Mouse (Mus musculus) intestine, embryonic 15.5 days (tissue): ENCODE results near the gene Golm1. TPM values are rescaled to one million over a fixed set of nuclear protein-coding genes. Genes with fewer than 3 reads are reported as not detected.

Source experiments
- ATAC-seq: fragments of 200-750 bp; cut with Nextera tagmentation; 2 replicates; pipeline ENCODE4 v1.8.0; 2017; ENCODE audit warnings: moderate TSS enrichment, moderate library complexity
- H3K27ac ChIP-seq: fragments of 300-500 bp; sonication (generic); 2 replicates; pipeline ENCODE4 v1.5.1; 2015; ENCODE audit warnings: mild to moderate bottlenecking, inconsistent platforms
- H3K27me3 ChIP-seq: fragments of 300-500 bp; sonication (generic); replicated peaks from 2 replicates; pipeline ENCODE4 v1.6.1; 2015; ENCODE audit warnings: inconsistent platforms
- H3K36me3 ChIP-seq: fragments of 300-500 bp; sonication (generic); 2 replicates; pipeline ENCODE4 v1.6.1; 2015; ENCODE audit warnings: inconsistent platforms
- H3K4me1 ChIP-seq: fragments of 300-500 bp; sonication (generic); replicated peaks from 2 replicates; pipeline ENCODE4 v1.6.1; 2015; ENCODE audit warnings: inconsistent platforms
- H3K4me2 ChIP-seq: fragments of 300-500 bp; sonication (generic); replicated peaks from 2 replicates; pipeline ENCODE4 v1.6.1; 2015; ENCODE audit warnings: mild to moderate bottlenecking, inconsistent platforms
- H3K4me3 ChIP-seq: fragments of 300-500 bp; sonication (generic); replicated peaks from 2 replicates; pipeline ENCODE4 v1.5.1; 2015; ENCODE audit warnings: inconsistent platforms
- H3K9ac ChIP-seq: fragments of 300-500 bp; sonication (generic); 2 replicates; pipeline ENCODE4 v1.6.1; 2015; ENCODE audit warnings: inconsistent platforms
- H3K9me3 ChIP-seq: fragments of 300-500 bp; sonication (generic); 2 replicates; pipeline ENCODE4 v1.6.1; 2016; ENCODE audit warnings: inconsistent platforms
- WGBS: fragments of 180-500 bp; shearing (Covaris S2); methylation state at CpG from one replicate; pipeline ENCODE4 v1.1.7; 2015; 5-methylcytosine and 5-hydroxymethylcytosine counted together
- polyA plus RNA-seq: library from polyadenylated mRNA; unstranded; fragments of >200 nt; fragmentation: Nextera tagmentation; extraction: Ambion mirVana; gene quantifications from 2 replicates; pipeline ENCODE4 v1.2.1, GENCODE M21; 2015

Golm1 gene
- polyA plus RNA-seq, 1 experiment from 2014 or later, result 86.9 TPM

- H3K27ac ChIP-seq, result no peak within 1 kb of the TSS
- H3K9ac ChIP-seq, result no peak within 1 kb of the TSS
- H3K27me3 ChIP-seq, result no peaks in the 10 kb centered on the region
- ATAC-seq, result no peak
- H3K4me3 ChIP-seq, result no peak within 1 kb of the TSS
- no peak within 1 kb of the TSS for H3K4me2 ChIP-seq
- H3K4me1 ChIP-seq, result no peaks in the 10 kb centered on the region
- 81% methylated on average over 3 of the region's 3 CpGs for WGBS
- no peaks in the 10 kb centered on the region for H3K36me3 ChIP-seq
- no peaks in the 10 kb centered on the region for H3K9me3 ChIP-seq
Observed at GRCm38 (mm10) chr13:59694008-59694407, 18.4 kb upstream of the Golm1 start, which contains the start of gene 4921517D22Rik. Gene 4921517D22Rik, minus strand, starts transcription at chr13:59694108.

DNA sequence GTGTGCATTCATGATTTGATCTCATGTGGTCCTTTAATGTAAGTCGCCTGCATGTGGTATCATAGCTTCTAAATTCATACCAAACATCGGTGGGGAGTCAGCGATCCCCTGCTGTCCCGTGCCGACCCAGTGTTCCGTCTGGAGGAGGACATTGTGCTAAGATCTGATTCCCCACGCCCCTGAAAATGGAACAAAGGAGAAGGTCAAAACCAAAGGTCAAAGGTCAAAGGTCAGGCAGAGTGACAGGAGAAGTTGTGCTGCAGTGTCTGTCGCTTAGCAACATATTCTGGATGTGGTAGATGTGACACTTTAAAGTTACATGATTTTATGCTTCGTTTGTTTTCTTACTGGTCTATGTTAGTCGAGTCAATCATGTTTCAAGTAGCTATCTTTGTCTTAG, 15.9 kb upstream of the Golm1 start:
- Histone ChIP-seq H3K9ac (no peak overlapping the region), H3K4me1 (no peaks in the 10 kb centered on the region), H3K4me2 (no peak overlapping the region), H3K9me3 (no peaks in the 10 kb centered on the region), H3K27me3 (no peaks in the 10 kb centered on the region), H3K4me3 (no peak overlapping the region), H3K27ac (no peak overlapping the region), H3K36me3 (no peaks in the 10 kb centered on the region)
- WGBS, result 81% methylated on average over 10 of the region's 10 CpGs
- ATAC-seq, result no peak

GRCm38 (mm10) chr13:59690576-59690975, 15.0 kb upstream of the Golm1 start:
- no peak overlapping the region for H3K27ac ChIP-seq
- no peaks in the 10 kb centered on the region for H3K27me3 ChIP-seq
- no peak overlapping the region for H3K4me3 ChIP-seq
- 83% methylated on average over 7 of the region's 7 CpGs for WGBS
- H3K4me1 ChIP-seq, result no peaks in the 10 kb centered on the region
- H3K4me2 ChIP-seq, result no peak overlapping the region
- H3K36me3 ChIP-seq, result no peaks in the 10 kb centered on the region
- no peaks in the 10 kb centered on the region for H3K9me3 ChIP-seq
- ATAC-seq, result no peak
- H3K9ac ChIP-seq, result no peak overlapping the region

DNA sequence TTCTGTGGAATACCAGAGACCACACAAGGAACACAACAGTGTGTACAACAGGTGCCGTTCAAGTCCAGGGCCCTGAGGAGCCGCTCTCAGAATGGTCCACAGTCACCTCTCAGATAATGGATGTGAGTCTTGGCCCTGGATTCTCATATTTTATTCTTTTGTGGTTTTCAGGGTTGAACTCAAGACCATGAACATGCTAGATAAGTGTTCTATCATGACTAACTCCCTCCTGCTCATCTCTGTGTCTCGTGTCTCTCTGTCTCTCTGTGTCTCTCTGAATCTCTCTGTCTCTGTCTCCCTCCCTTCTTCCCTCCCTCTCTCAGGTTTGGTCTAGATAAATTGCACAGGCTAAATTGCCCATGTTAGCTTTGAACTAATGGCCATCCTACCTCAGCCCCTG, 14.2 kb upstream of the Golm1 start:
- Histone ChIP-seq H3K4me1 (no peaks in the 10 kb centered on the region), H3K4me2 (no peak overlapping the region), H3K9ac (no peak overlapping the region), H3K36me3 (no peaks in the 10 kb centered on the region), H3K4me3 (no peak overlapping the region), H3K27me3 (no peaks in the 10 kb centered on the region), H3K27ac (no peak overlapping the region), H3K9me3 (no peaks in the 10 kb centered on the region)
- ATAC-seq, result no peak
- WGBS, result 87% methylated on average over 3 of the region's 3 CpGs

- Histone ChIP-seq H3K4me2 (no peak overlapping the region), H3K9me3 (no peaks in the 10 kb centered on the region), H3K4me1 (no peaks in the 10 kb centered on the region), H3K4me3 (no peak overlapping the region), H3K27ac (no peak overlapping the region), H3K36me3 (no peaks in the 10 kb centered on the region), H3K9ac (no peak overlapping the region), H3K27me3 (no peaks in the 10 kb centered on the region)
- 85% methylated on average over 9 of the region's 9 CpGs for WGBS
- no peak for ATAC-seq
Observed at GRCm38 (mm10) chr13:59689313-59689712, 13.7 kb upstream of the Golm1 start.

DNA sequence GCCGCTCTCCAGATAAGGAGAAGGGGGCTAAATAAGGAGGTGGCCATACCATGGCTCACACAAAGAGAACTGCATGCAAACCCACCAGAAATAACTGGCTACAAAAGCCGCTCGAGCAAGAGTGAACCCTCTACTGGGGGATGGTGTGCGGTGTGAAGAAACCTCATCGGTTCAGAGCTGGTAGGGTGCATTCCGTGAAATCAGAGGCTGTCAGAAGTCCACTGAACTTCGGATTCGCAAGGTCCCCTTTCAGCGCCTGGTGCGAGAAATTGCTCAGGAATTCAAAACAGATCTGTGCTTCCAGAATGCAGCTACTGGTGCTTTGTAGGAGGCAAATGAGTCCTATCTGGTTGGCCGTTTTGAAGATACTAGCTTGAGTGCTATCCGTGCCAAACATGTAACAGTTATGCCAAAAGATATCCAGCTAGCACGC, 12.7 kb upstream of the Golm1 start:
- no peaks in the 10 kb centered on the region for H3K4me1 ChIP-seq
- no peak overlapping the region for H3K9ac ChIP-seq
- no peaks in the 10 kb centered on the region for H3K9me3 ChIP-seq
- WGBS, result 65% methylated on average over 13 of the region's 13 CpGs
- no peak overlapping the region for H3K4me3 ChIP-seq
- no peak overlapping the region for H3K4me2 ChIP-seq
- H3K27ac ChIP-seq, result no peak overlapping the region
- no peak for ATAC-seq
- H3K36me3 ChIP-seq, result no peaks in the 10 kb centered on the region
- no peaks in the 10 kb centered on the region for H3K27me3 ChIP-seq

GRCm38 (mm10) chr13:59685236-59685635, 9.6 kb upstream of the Golm1 start:
- no peaks in the 10 kb centered on the region for H3K36me3 ChIP-seq
- WGBS, result 82% methylated on average over 3 of the region's 3 CpGs

GRCm38 (mm10) chr13:59682629-59683028, 7.0 kb upstream of the Golm1 start:
- no peaks in the 10 kb centered on the region for H3K4me1 ChIP-seq
- no peak overlapping the region for H3K4me2 ChIP-seq
- 0 out of 2 replicates have a peak, but pooled peaks have one; percentile 20 for ATAC-seq
- 22% methylated on average over 7 of the region's 7 CpGs for WGBS
- H3K27ac ChIP-seq, result no peak overlapping the region
- H3K9me3 ChIP-seq, result no peaks in the 10 kb centered on the region
- H3K36me3 ChIP-seq, result no peaks in the 10 kb centered on the region
- no peak overlapping the region for H3K9ac ChIP-seq
- H3K27me3 ChIP-seq, result no peaks in the 10 kb centered on the region
- H3K4me3 ChIP-seq, result no peak overlapping the region

More at GRCm38 (mm10) chr13:59685236-59685635, 9.6 kb upstream of the Golm1 start:
- no peak for ATAC-seq
- no peaks in the 10 kb centered on the region for H3K4me1 ChIP-seq
- no peak overlapping the region for H3K4me2 ChIP-seq
- no peak overlapping the region for H3K9ac ChIP-seq
- no peak overlapping the region for H3K27ac ChIP-seq
- H3K27me3 ChIP-seq, result no peaks in the 10 kb centered on the region
- no peak overlapping the region for H3K4me3 ChIP-seq
- no peaks in the 10 kb centered on the region for H3K9me3 ChIP-seq

GRCm38 (mm10) chr13:59679908-59680307, 4.3 kb upstream of the Golm1 start:
- H3K36me3 ChIP-seq, result no peaks in the 10 kb centered on the region
- H3K27me3 ChIP-seq, result no peaks in the 10 kb centered on the region
- H3K9me3 ChIP-seq, result no peaks in the 10 kb centered on the region
- H3K4me2 ChIP-seq, result no peak overlapping the region
- H3K27ac ChIP-seq, result no peak overlapping the region
- H3K4me1 ChIP-seq, result no peaks in the 10 kb centered on the region; the same call in 1 of the 2 replicates
- 60% methylated on average over 4 of the region's 4 CpGs for WGBS
- no peak overlapping the region for H3K4me3 ChIP-seq
- ATAC-seq, result no peak
- H3K9ac ChIP-seq, result no peak overlapping the region

GRCm38 (mm10) chr13:59679306-59679705, 3.7 kb upstream of the Golm1 start:
- 40% methylated on average over 4 of the region's 4 CpGs for WGBS
- no peak for ATAC-seq
- H3K9me3 ChIP-seq, result no peaks in the 10 kb centered on the region
- no peaks in the 10 kb centered on the region for H3K36me3 ChIP-seq
- no peak overlapping the region for H3K9ac ChIP-seq
- no peak overlapping the region for H3K4me2 ChIP-seq
- no peak overlapping the region for H3K27ac ChIP-seq
- H3K4me3 ChIP-seq, result no peak overlapping the region
- peaks cover 1% of the 10 kb centered on the region; the same call in 1 of the 2 replicates for H3K4me1 ChIP-seq
- H3K27me3 ChIP-seq, result no peaks in the 10 kb centered on the region

DNA sequence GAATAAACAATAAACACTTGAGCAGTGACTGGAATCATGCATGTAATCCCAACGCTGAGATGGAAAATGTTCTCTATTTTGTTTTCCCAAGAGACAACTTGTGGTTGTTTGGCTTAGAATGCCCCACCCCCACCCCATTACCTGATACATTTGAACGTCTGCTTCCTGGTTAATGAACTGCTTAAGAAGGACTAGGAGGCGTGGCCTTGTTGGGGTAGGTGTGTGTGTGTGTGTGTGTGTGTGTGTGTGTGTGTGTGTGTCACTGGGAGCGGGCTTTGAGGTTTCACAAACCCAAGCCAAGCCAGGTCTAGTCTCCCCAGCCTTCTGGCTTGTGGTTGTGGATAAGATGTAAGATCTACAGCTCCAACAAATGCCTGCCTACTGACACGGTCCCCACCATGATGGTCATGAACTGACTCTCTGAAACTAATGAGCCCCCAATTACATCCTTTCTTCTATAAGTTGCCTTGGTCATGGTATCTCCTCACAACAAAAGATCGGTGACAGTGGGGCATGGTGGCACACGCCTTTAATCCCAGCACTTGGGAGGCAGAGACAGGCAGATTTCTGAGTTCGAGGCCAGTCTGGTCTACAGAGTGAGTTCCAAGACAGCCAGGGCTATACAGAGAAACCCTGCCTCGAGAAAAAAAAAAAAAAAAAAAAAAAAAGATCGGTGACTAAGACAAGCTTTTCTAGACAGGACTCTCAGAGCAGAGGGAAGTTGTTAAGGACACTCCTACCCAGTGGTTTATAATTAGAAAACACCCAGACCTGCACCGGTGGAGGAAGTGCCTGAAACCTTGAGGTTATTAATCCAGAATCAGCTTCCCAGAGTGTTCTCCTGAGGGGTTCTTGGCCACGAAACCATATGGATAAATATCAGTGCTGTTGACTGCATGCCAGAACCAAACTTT, 962 bp upstream of the Golm1 start:
- WGBS, result 69% methylated on average over 12 of the region's 12 CpGs
- no peaks in the 10 kb centered on the region for H3K27me3 ChIP-seq
- H3K4me2 ChIP-seq, result no peak overlapping the region
- no peak overlapping the region for H3K27ac ChIP-seq
- H3K9ac ChIP-seq, result no peak overlapping the region
- no peak for ATAC-seq
- peaks cover 6% of the 10 kb centered on the region for H3K4me1 ChIP-seq
- no peaks in the 10 kb centered on the region for H3K36me3 ChIP-seq
- no peaks in the 10 kb centered on the region for H3K9me3 ChIP-seq
- H3K4me3 ChIP-seq, result no peak overlapping the region

DNA sequence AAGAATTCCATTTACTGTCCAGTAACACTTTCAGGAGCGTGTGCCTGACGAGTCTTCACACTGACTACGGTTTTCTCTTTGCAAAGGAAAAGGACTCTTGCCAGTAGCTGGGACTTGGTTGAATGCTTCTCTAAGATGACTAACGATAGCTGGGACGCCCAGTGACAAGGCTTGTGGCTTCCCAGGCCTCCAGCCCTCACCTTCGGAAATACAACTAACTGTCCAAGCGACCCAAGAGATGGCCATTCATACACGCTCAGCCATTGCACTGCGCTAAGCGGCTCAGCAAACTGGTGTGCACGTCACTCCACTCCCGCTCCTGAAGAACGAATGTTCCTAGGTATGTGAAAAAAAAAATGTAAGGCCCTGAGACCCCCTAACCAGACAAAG, 855 bp downstream of the Golm1 start:
- WGBS, result 1% methylated on average over 13 of the region's 13 CpGs
- no peaks in the 10 kb centered on the region for H3K27me3 ChIP-seq
- peak overlapping the region; percentile 83 for H3K27ac ChIP-seq
- no peaks in the 10 kb centered on the region for H3K36me3 ChIP-seq
- H3K9me3 ChIP-seq, result no peaks in the 10 kb centered on the region
- H3K9ac ChIP-seq, result peak overlapping the region; percentile 76
- peaks cover 6% of the 10 kb centered on the region for H3K4me1 ChIP-seq
- H3K4me3 ChIP-seq, result peak overlapping the region; percentile 78
- peak overlapping the region; percentile 65 for H3K4me2 ChIP-seq
- ATAC-seq, result peak; percentile 29; the same call in 1 of the 2 replicates

DNA sequence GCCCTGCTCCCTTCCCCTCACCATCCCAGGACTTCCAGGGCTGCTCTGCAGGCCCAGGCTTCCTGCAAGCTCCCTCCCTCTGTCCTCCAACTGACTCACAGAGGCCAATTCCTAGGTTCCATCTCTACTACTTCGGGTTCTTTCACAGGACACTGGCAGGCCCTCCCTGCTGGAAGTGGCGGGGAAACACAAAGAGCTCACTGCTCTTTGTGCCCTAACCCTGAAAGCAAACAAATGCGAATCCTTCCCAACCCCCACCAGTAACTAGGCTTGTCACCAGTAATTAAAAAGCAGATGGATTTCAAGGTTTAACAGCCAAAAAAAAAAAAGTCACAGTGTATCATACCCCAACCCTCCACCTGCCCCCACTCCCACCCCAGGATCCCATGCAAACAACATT, 1.4 kb downstream of the Golm1 start:
- H3K4me1 ChIP-seq, result peaks cover 6% of the 10 kb centered on the region
- H3K9ac ChIP-seq, result peak overlapping the region; percentile 26; the same call in 1 of the 2 replicates
- 17% methylated on average over 3 of the region's 3 CpGs for WGBS
- no peaks in the 10 kb centered on the region for H3K27me3 ChIP-seq
- H3K9me3 ChIP-seq, result no peaks in the 10 kb centered on the region
- H3K36me3 ChIP-seq, result no peaks in the 10 kb centered on the region
- H3K27ac ChIP-seq, result peak overlapping the region; percentile 44; the same call in 1 of the 2 replicates
- peak overlapping the region; percentile 78 for H3K4me3 ChIP-seq
- H3K4me2 ChIP-seq, result peak overlapping the region; percentile 65
- 0 out of 2 replicates have a peak, but pooled peaks have one; percentile 13 for ATAC-seq
